Mouse (Mus musculus) v-Abl transformed pro-B cells (cell line): ENCODE measurements at regions not wholly inside any gene's neighbourhood (a gene's known extent, or its start where the extent isn't known, plus 50 kb on each side); places are given as distances from the start of the nearest gene placed in this dataset.

Experiments
- in situ Hi-C, 2 experiments: fragments of 400-800 bp; cut with MboI; formaldehyde crosslinking; loops; one replicate each; pipeline ENCODE4 v1.15.1; 2025; ENCODE audit not compliant: unreplicated experiment in 2 of 2

DNA sequence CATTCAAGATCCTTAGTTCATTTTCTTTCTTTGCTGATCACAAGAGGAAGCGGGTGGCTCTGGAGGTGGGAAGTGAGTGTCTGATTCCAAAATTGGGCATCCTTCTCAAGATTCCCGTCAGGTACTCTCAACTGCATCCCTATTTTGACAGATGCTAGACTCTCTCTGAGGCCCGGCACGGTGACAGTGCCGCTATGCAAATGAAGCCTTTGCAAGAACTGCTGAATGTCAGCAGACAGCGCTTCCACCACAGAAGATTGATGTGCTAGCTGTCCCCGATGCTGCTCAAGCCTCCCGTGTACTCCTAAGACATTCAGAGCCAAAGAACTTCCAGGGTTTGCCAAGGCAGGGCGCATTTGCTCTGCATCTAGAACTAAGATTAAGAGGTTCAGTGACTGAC is 50.9 kb upstream of the Cpne4 start:
- in situ Hi-C loops: no loop called here

DNA sequence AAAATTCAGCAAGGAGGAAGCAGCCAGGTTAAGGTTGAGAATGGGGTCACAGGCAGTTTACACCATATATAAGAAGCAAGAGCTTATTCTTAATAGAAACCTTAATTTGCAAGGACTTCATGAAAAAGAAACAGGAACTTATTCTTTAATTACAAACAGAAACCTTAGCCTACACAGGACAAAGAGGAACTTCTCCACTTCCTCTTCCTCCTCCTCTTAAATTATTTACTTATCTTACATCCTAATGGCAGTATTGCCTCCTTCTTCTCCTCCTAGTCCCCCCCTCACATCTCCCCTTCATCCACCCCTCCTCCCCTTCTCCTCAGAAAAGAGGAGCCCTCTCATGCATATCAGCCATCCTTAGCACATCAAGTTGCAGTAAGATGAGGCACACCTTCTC is 56.4 kb upstream of the Cpne4 start:
- in situ Hi-C loops: no loop called here

DNA sequence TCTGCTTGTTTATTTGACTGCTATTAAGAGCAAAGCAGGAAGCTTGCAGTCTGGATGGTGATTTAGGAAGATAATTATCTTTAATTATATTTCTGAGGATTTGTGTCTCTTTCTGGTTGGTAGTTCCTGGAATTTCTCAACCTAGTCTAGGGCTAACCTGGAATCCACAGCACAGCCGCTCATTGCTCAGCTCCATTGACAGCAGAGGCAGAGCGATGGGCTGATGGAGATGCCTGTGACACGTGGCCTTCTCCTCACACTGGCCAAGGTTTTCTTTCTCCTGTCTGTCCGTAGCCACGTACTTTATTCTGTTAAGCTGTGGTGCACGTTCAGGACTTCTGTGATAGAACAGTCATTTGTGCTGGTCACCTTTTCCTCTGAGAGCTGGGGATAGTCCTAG is 57.7 kb upstream of the Cpne4 start:
- in situ Hi-C loops: no loop called here

DNA sequence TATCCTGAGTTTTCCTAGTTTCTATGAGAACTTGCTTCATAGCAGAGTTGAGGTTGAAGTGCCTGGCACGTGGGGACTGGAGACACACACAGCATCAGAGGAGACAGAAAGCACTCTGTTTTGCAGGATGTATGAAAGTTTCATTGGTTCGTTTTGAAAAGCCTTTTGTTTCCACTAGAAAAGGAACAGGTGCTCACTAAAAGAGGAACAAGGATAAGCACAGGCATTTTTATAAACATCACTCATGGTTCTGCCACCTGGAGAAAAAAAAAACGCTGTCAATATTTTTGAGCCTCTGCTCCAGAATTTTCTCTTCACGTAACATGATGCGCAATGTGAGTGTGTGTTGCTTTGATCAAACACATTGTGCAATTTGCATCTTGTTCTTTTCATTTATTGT is 64.6 kb upstream of the Cpne4 start:
- in situ Hi-C loops: no loop called here

DNA sequence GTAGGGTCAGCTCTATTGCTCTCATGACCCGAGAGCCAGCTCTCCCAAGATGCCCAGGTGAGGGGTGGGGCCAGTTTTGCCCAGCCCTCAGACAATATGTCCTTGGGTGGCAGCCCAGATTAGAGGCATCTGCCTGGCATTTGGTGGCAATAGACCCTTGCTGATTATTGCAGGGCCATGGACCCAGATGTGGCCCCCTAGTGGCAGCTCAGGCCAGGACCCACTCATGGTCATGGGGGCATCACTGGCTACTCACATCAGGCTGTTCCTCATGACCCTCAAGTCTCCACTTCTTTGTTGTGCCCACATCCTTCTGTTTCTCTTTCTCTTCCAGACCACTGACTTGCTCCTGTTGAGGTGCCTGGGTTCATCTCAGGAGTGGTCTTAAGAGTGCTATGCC is 66.4 kb upstream of the Cpne4 start:
- in situ Hi-C loops: no loop called here

DNA sequence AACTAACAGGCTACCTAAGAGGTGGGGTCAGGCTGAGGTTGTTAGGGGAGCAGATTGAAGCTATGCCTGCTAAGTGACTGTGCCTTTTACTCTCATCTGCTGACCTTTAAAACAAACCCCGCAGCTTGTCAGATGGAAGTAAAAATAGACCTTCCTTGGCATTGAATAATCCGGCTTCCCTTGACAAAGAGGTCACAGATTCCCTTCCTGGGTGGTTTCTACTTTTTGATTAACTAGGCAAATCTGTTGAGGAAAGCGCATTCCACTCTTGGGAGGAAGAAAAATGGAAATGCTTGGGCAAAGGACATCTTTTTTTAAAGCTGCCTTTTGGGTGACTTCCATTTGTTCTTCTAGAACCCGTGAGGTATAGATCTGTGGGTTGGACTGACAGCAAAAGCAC is 72.3 kb upstream of the Cpne4 start:
- in situ Hi-C loops: no loop called here

DNA sequence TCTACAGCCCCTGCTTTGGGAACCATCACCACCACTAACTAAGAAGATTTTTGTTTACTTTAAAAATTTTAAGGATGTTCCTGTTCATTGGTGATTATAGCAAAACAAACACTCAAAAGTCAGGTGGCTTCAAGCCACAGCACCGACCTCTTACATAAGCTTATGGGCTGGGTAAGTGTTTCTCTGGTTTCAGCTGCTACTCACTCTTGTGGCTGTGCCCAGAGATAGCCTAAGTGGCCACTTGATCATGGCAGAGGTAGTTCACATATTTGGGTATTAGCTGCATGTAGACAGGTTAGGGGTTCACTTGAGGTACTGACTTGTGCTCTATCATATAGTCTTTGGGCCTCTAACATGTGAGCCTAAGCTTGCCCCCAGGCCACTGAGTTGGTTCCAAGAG is 79.8 kb upstream of the Cpne4 start:
- in situ Hi-C loops: no loop called here

DNA sequence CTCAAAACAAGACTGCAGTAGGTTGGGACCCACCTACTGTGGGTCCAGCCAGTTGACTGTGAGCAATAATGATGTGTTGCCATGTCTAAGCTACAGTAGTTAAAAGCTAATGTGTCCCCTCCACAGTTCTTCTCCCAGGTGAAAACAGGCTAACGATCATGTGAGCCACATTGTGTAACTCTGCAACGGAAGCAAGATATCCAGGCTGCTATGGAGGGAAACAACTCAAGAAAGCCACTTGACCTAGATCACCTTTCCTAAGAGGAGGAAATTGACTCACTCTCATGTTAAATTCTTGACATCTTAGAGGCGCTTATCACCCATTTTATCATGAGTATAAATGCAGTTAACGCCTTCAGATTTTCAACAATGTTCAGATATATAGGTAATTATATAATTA is 83.4 kb upstream of the Cpne4 start:
- in situ Hi-C loops: no loop called here

DNA sequence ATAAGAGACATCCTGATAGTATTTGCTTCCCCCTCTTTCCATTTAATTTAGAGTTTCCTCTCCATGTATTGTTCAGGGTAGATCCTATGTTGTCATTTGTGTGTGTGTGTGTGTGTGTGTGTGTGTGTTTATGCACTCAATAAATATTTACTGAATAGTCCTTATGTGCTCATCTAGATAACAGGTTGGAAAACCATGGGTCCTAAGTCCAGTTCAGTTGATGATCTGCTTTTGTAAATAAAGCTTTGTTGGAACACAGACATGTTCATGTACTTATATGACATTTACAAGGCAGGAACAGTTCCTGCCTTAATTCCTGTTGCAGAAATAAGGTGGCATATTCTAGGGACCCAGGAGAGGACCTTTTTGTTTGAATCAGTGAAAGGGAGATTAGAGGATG is 87.0 kb upstream of the Cpne4 start:
- in situ Hi-C loops: no loop called here

DNA sequence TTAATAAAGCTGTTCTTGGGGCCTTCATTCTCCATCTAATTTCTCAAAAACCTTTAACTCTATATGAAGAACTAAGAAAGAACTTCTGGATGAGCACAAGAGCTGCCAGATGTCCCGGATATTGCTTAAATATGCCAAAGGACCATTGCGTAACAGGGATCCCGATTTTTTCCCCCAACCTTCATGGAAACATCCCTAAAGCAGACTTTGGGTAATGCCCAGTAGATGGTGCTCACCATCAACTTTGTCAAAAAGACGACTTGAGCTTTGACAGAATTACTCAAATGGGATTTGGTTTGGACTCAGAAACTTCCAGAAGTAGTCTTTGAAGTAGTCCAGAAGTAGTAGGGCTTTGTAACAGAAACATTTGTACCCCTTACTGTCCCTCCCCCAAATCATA is 89.5 kb upstream of the Cpne4 start:
- in situ Hi-C loops: no loop called here

DNA sequence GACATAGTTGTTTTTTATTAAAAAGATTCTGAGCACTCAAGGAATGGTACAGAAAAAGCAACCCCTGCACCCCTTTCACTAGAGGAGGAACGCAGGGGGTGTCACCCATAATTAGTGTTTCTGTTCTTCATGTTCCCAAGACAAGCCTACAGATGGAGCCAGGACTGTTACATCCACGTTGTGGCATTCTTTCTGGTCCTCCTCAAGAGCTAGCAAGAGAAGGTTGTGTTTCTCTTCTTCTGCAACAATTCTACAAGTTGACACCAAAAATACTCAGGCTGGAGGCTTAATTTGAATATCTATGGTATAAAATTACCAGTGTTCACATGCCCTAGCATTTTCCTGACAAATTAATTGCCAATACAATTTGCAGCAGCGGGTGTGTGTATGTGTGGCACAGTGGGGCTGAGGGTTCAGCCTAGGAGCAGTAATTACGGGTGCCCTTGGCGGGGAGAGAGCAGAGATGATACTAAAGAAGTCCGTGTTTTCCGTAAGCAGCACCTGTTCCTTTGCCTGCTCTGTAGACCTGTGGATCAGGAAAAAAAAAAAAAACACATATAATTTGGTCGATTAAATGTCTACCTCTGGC is 98.4 kb upstream of the Cpne4 start:
- in situ Hi-C loops: loop anchor here in 1 of 2 experiments (10.0 kb wide), 1 partner anchor 936 kb away; no protein-coding TSS in a partner anchor

DNA sequence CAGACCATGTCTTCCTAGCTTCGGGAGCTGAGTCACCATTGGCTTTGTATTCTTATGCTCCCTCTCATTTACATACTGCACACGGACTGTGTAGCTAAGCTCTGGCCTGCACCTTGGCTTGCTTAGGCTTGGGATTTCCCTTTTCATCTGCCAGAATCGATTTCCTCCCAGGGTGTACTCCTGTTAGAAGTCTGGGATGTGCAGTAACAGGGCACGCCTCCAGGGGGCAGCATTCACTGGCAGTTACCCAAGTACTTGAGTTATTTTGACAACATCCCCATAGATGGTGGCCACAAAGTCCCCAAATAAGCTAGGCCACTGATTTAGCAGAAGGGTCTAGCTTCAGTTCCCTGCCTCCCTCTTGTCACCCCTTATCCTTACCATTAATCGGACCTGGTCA is 102.2 kb upstream of the Cpne4 start:
- in situ Hi-C loops: loop anchor here (5.0 to 10.0 kb wide), 2 partner anchors 940 to 947 kb away; no protein-coding TSS in a partner anchor

DNA sequence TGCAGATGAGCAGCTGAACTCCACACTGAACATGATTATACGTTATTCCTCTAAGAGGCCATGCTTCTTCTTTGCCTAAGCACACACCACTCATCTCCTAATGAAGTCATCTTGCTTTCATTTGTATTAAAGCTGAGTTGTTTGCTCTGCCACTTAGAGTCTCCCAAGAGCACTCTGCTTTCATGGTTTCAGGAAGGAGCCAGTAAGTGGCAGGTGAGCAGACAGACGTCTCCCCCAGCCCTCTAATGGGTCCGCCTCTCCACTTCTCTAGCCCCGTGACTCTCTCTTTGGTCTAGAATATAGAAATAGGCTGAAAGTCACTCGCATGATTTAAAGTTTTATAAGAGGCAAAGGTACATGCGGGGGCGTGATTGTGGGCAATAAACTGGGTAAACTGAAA is 103.8 kb upstream of the Cpne4 start:
- in situ Hi-C loops: loop anchor here (5.0 to 10.0 kb wide), 2 partner anchors 942 to 949 kb away; no protein-coding TSS in a partner anchor

DNA sequence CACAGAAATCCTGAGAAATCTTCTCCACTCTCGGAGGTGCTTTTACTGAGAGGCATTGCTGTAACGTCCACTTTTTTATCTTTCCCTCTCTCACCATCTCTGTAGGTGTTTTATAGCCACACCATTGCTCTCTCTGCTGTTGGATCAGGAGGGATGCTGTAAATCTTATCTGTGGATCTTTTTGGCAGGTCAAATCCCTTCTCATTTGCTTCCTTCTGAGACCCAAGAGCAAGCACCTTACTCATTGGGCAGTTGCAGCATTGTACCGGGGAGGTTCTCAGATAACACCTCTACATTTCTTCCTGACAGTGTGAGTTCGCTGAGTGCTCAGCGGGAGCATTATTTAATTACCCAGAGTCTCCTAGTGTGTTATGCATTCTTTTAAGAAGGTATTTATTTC is 75.5 kb upstream of the Acpp start:
- in situ Hi-C loops: no loop called here

DNA sequence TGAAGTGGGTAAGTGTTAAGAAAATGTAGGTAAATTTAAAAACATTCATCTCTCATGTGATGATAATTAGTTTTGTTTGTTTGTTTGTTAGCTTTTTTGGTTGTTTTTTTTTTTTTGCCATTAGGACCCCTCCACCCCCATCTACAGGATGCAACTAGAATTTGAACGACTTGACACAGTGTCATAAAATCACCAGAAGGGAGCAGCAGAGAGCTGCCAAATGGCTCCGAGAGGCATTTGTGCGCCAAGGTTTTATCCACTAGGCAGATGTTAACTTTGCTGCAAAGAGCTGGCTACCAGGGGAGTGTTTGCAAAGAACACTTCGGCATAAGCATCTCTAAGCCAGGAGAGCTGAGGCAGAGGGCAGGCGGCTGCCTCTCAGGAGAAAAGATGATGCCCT is 72.7 kb upstream of the Acpp start:
- in situ Hi-C loops: no loop called here

DNA sequence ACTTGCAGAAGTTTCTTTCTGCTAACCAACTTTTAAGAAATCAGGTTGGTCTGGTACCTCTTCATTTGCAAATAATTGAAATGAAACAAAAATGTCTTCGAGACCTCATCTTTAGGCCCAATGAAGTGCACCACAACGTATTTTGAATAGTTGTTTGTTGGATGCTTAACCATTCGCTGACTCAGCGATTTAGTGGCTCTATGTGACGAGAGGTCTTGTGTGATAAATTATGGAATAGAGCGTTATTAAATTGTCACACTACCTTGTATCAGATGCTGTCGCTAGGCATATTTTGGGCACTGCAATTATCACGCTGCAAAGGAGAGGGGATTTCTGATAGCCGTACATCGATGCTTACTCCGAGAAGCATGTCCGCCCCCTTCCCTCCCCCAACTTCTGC is 71.8 kb upstream of the Acpp start:
- in situ Hi-C loops: no loop called here

DNA sequence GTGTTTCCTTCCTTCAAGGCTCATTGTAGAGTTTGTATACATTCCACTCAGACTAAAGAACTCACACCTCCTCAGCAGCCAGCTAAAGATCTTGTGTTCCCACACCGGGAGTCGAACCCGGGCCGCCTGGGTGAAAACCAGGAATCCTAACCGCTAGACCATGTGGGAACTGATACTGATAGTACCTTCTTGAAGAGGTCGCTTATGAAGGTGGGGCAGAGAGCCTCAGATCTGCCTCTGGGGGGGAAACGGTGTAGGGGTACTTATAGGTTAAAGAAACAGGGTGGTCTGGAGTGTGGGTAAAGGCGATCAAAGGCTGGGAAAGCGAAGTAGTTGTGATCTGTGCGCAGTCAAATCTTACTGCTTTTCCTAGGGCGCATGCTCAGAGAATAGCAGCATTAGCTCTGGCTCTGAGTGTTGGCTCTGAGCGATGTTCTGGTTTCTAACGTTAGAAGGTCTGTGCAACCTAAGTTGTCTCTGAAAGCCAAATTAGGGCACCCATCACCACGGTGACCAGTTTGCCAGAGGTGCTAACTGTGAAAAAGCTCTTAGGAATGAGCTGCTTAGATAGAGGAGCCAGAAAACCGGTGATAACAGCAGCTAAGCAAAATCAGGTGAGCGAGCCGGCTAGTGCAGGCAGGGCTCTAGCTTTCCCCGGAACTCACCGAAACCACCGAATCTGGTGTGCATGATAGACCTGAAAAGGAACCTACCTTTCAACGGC is 71.2 kb upstream of the Acpp start:
- in situ Hi-C loops: no loop called here

DNA sequence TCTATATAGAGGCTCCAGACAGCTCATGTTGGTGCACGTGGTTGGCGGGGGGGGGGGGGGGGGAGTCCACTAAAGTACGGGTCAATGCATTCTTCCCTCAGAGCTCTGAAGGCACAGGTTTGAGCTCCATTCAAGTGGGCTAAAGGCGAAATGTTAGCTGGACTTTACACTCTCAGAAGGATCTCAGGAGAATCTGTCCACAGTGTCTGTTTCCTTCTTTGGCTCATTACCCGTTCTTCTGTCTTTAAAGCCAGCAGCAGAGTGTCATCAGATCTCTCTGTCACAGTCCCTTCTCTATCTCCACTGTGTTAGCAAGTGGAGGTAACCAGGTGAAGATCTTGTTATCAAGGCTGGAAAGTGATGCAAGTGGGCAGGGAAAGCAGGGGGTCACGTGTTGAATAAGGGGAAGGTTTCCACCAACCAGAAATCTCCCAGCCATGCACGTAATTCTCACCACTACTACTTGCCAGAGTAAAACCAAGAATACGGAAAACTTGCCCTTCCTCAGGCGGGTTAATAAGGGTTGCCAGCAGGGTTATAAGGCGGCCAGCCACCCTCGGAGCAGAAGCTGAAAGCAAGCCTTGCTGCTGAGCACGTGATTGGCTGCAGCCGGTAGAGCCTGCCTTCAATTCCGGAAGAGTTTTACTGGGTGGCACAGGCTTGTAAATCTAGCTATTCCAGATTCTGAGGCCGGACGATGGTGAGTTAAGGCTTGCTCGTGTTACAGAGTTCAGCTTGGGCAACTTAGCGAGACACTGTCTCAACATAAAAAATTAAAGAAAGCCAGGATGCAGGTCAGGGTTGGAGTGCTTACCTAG is 70.2 kb upstream of the Acpp start:
- in situ Hi-C loops: no loop called here

DNA sequence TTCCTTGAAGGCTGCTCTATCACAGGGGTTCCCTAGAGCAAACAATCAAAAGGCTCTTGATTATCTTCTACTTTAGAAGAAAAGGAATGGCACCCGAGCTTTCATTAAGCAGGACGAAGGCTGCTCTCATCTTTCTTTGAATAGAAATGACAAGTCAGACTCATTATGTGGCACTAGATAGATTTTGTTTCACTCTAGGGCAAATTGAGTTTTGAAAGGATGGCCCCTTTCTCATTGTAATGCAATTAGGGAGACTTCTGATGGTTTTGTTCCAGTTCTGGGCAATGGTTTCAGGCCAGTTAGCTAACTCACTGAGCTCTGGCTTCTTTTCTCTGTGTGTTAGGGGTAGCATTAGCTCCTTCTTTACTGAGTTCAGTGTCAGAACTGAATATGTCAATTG is 69.5 kb upstream of the Acpp start:
- in situ Hi-C loops: no loop called here

DNA sequence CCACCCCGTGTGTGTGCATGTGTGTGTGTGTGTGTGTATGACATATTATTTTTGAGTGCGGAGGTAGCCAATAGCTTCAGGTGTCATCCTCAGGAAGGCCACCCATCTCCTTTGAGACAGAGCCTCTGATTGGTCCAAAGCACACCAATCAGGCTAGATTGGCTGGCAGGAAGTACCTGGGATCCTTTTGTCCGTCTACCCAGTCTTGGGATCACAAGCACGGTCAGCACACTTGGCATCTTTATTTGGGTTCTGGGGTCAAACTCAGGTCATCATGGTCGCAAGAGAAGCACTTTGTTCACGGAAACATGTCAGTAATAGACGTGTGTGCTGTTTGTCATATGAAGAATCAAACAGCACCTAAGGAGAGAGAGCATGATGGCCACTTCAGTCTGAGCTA is 68.9 kb upstream of the Acpp start:
- in situ Hi-C loops: no loop called here

DNA sequence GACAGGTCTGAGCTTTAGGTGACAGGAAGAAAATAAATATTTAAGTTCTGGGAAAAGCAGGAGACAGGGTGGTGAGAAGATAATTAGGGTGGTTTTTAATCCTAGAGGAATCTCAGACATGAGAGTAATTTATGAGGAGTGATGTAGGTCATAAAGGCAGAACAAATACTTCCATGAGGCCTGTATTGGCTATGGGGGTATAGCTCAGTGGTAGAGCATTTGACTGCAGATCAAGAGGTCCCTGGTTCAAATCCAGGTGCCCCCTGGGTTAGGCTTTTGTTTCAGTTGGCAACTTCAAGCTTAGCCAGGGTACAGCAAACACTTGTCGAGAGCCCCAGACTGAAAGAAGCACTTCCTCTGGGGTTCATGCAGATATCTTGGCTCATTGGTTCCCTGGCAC is 66.3 kb upstream of the Acpp start:
- in situ Hi-C loops: no loop called here

DNA sequence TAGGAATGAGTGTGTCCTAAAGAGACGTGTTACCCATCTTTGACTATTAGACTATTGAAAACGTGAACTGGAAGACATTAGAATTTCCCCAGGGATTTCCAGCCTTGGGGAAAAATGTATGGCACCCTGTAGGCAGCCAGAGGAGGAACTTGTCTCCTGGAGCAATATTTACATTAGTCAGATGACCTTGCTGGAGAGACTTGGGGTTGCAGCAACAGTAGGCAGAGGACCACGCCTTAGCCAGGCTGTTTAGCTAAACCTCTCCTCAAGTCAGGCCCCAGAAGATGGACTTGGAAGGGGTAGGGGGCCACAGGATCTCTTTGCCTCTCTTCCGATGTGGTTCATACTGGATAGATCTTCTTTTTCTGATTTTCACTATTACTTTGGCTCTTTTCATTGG is 64.1 kb upstream of the Acpp start:
- in situ Hi-C loops: no loop called here
